Mouse (Mus musculus) thymus, postnatal 4 days (tissue): ENCODE measurements around the gene Polk.

Experiments used
- DNase-seq: peaks from one replicate; pipeline ENCODE4 v3.0.0; 2021

Gene Polk

DNA sequence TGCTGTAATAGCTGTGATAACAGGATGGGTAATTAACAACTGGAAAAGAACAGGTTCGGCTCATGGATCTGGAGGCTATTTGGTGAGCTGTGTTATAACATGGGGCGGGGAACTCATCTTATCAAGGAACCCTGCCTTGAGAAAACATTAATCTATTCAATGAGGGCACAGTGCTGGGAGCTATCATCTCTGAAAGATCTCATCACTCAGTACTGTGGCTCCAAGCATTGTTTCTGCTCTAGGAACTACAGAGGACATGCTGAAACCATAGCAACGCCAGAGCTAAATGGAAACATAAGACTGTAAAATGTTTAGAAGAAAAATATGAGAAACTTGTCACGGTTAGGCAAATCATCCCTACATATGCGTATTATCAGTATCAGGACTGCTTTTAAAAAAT lies 84.4 kb downstream of the Polk start:
- DNase-seq: no peak

- DNase-seq: no peak
Measured at GRCm38 (mm10) chr13:96457566-96457965, 84.8 kb downstream of the Polk start.

DNA sequence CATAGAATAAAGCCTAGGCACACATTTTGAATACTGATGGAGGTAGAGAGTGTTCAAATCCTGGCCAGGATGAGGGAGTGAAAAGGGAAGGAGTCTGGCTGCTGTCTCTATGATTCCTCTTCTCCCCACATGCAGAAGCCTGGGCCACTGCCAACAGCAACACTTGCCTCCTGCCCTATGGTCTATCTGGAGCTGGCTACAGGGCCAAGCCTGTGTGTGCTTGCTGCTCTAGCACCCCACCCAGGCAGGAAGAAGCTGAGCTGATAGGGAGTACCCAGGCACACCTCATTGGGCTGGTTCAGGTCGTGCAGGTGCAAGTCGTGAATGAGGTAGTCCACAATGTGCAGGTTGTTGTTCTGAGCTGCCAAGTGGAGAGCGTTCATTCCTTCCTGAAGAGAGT lies 88.1 kb downstream of the Polk start:
- no peak for DNase-seq

DNA sequence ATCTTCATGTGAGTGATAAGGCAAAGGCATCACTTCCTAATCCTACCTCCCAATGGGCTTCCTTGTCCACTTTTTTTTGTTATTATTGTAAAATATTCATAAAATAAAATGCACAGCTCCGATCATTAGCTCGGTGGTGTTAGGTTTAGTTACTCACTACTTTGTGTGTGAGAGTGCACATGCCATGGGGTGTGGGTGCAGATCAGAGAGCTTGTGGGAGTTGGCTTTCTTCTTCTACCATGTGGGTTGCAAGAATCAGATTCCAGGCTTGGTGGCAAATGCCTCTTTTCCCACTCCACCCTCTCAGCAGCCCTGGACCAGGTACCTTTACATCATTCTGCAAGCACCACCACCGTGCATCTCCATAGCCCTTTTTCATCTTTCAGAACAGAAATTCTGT lies 89.8 kb downstream of the Polk start:
- DNase-seq: no peak

- DNase-seq: no peak
Measured at GRCm38 (mm10) chr13:96451386-96452140, 90.8 kb downstream of the Polk start.

- DNase-seq: no peak
Measured at GRCm38 (mm10) chr13:96450869-96451268, 91.5 kb downstream of the Polk start.

- no peak for DNase-seq
Measured at GRCm38 (mm10) chr13:96450205-96450856, 92.0 kb downstream of the Polk start.

DNA sequence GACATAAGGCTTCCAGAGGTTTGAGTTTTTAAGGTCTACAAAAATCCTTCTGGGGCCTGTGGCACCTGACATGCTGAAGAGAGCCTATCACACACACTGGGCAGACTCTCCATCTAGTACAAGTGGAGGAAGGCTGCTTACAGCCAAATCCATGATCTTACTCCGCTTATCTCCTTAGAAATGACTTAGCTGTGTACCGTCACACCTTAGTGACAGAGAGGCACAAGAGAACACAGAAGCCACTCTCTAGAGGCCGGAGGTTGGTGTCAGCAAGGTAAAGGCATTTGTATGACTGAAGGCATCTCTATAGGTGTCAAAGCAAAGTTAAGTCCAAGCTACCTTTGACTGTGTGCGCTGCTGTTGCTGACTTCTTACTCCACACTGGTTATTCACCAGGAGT lies 101.9 kb downstream of the Polk start:
- DNase-seq: no peak

DNA sequence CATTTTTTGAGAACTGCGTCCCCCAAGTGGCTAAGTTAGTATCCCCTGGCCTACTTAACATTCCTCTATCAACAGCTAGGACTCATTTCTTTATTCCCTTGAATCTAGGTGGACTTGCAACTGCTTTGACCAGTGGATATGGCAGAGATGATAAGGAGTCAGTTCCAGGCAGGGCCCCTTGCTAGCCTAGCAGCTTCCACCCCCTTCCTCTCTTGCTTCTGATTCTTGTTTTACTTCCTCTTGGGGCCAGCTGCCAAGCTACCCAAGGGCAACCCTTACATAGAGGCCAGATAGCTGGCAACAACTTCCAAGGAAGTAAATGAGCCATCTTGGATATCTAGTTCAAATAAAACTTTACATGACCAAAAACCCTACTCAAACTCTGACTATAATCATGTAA lies 105.5 kb downstream of the Polk start:
- DNase-seq: no peak

- peak; percentile 18 for DNase-seq
Measured at GRCm38 (mm10) chr13:96435793-96436192, 106.6 kb downstream of the Polk start.

GRCm38 (mm10) chr13:96434899-96435331 lies 107.5 kb downstream of the Polk start:
- no peak for DNase-seq

GRCm38 (mm10) chr13:96433648-96434190 lies 108.7 kb downstream of the Polk start:
- DNase-seq: peak; percentile 27

DNA sequence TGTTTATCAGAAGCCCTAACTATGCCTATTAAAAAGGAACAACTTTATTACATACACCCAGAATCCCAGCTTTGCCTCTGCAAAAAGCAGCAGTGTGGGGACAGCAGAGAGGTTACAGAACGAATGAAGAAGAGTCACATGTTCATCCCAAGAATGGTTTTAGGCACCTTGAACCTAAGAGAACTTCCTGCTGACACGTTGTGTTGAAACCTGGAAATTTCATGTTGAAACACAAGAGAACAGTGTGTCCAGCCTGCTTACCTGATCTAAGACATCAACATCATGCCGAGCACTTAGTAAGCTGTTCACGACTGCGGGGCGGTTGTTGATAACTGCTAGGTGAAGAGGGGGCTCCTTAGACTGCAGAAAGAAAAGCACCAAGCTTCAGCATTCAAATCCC lies 109.3 kb downstream of the Polk start:
- no peak for DNase-seq

- DNase-seq: no peak
Measured at GRCm38 (mm10) chr13:96432376-96432811, 110.0 kb downstream of the Polk start.

DNA sequence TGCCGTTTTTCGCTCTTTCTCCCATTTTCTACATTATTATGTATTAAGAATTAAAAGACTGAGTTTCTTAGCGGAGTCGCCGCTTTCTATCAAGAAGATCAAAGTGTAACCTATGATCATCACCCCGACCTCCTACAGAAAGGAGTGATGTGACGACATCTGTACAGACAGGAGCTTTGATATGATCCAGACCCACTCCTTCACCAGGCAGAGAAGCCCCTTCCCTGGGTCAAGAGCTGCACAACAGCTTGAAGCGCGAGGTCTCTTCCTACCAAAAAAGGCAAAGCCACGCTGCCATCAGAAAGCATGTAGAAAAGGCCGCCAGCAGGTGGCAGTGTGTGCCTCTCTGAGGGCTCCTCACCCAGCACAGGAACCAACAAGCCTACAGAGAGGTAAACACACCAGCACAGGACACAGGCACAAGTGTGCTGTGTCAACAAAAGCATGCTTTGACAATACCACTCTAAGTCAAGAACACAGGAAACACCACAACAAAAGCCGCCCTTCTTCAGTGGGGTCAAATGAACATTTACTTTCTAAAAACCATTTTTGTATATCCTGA lies 110.7 kb downstream of the Polk start:
- DNase-seq: peak; percentile 95
